Mouse (Mus musculus): ENCODE data around the gene Shroom4.

- no peak for TF ChIP-seq POLR2A (IDR thresholded peaks at IDR 0.05; ENCODE audit: low read depth, low read length)
- no peak for TF ChIP-seq CTCF (conservative IDR thresholded peaks at IDR 0.05; ENCODE audit: insufficient read depth, insufficient read length, low read depth, low read length)
These were observed 15.8 kb downstream of the Shroom4 start for GRCm38 (mm10) chrX:6415412-6415811.

Data from kidney, adult 2 months (tissue).